Mouse (Mus musculus): ENCODE data around the gene Btbd9. TPM values are rescaled to one million over a fixed set of nuclear protein-coding genes. Genes with fewer than 3 reads are reported as not detected.

The Btbd9 gene
- polyA plus RNA-seq, 1 experiment: 11.7 TPM

GRCm38 (mm10) chr17:30340495-30341126, 235.7 kb downstream of the Btbd9 start:
- no peak for DNase-seq (ENCODE audit: low spot score)

DNA sequence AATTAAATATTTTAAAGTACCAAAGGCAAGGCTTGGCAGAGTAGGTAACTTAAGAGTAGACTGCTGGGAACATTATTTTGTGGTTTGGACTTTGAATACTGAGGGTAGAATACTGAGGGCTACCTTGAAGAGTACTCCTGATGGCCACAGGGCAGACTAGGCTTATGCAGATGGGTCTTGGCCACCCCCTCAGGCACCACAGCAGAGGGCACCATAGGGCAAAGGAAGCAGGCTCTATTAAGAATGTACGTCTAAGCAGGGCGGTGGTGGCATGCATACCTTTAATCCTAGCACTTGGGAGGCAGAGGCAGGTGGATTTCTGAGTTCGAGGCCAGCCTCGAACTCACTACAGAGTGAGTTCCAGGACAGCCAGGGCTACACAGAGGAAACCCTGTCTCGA, 237.0 kb downstream of the Btbd9 start:
- no peak for DNase-seq (ENCODE audit: low spot score)

DNA sequence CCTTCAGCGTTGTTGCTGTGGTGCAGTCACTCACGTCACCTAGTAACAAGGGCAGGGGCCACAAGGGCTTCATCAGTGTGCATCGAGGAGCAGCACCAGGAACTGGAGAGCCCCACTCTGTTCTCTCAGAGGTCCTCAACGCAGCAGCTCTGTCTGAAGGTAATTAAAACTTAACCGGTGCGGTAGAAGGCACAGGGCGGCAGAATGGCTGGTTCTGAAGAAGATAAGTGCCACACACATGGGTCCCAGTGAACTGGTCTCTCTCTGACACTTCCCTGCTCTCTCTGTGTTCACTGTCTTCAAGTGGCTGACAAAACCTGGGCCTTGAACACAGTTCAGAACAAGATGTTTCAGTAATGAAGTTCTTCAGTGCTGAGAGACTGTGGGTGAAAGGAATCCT, 239.5 kb downstream of the Btbd9 start:
- DNase-seq (ENCODE audit: low spot score): no peak

DNA sequence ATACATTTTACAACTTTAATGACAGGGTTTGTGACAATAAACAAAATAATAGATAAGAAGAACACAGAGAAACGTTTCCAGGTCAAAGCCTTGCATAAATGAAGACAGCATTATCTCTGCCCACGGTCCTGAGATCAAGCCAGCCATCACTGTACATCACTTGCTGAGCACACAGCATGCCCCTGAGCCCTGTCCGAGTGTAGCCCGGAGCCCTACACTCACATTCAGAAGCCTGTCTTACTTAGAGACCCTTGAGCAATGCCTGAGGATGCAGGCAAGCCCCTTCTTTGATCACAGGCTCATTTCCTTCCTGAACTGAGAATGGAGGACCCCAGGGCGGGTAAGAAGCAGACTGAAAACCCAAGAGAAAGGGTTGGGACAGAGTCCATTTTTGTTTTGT, 240.0 kb downstream of the Btbd9 start:
- DNase-seq (ENCODE audit: low spot score): no peak

DNA sequence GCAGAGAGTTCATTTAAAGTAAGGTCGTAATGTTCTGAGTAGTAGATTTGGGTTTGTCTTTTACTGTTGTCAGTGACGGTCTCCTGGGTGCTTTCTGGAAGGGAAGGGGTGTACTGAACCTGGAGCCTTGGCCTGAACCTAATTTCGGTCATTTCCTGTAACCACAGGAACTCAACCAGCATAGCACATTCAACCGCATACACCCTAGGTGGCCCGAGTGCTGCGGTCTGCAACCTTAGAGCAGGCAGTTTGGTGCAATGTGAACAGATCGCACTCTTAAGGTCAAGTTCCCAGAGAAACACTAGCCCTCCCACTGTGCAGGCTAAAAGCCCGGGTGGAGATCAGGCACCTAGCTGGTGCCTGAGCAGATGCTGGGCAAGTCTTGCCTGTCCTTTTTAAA, 240.5 kb downstream of the Btbd9 start:
- DNase-seq (ENCODE audit: low spot score): no peak

- DNase-seq (ENCODE audit: low spot score): no peak
Measured at GRCm38 (mm10) chr17:30334257-30334656, 242.0 kb downstream of the Btbd9 start.

GRCm38 (mm10) chr17:30333136-30333535, 243.2 kb downstream of the Btbd9 start:
- no peak for DNase-seq (ENCODE audit: low spot score)

GRCm38 (mm10) chr17:30331380-30331779, 244.9 kb downstream of the Btbd9 start:
- no peak for DNase-seq (ENCODE audit: low spot score)

- DNase-seq (ENCODE audit: low spot score): no peak
Measured at GRCm38 (mm10) chr17:30329531-30329930, 246.8 kb downstream of the Btbd9 start.

GRCm38 (mm10) chr17:30328924-30329323, 247.4 kb downstream of the Btbd9 start:
- no peak for DNase-seq (ENCODE audit: low spot score)

DNA sequence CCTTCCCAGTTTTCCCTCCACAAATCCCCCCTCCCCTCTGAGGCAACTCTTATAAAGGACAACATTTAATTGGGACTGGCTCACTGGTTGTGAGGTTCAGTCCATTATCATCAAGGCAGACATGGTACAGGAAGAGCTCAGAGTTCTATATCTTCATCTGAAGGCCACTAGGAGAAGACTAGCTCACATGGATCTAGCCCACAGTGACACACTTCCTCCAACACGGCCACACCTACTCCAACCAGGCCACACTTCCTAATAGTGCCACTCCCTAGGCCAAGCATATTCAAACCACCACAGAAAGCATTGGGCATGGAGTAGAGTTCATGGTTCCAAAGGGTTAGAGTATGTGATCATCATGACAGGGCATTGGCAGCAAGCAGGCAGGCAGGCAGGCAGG, 249.4 kb downstream of the Btbd9 start:
- DNase-seq (ENCODE audit: low spot score): no peak

DNA sequence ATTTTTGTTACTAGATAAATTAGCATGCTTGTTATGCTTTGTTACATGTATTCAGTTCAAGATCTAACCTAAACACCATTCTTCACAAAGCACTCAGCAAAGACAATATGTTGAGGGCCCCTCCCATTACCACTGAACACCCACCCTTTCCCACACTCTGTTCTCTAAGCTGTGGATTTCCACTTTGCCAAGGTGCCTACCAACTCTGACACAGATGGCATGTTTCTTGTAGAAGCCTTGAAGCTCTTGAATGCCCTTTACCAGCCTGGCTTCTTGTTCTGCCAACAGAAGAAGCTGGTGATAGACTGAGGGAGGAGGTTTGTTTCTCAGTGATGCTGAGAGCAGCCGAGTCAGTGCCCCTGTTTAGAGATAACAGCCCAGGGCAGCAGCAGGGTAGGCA, 256.0 kb downstream of the Btbd9 start:
- DNase-seq (ENCODE audit: low spot score): no peak

GRCm38 (mm10) chr17:30312688-30313087, 263.6 kb downstream of the Btbd9 start:
- no peak for DNase-seq (ENCODE audit: low spot score)

DNA sequence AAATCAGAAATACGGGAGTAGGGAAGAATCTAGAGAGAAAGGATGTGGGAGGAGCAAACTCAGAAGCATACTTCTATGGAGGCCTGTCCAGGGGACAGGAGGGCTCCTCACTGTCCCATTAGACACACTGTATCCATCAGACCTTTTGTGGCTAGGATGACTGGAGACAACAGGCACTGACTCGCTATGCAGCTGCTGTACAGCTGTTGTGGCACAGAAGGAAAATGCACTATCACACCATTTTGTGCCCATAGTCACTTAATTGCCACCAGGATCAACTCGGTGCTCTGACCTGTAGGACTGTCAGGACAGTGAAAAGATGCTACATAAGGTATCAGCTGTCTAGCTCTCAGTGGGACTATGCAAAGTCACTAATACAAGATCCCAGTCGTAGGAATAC, 266.7 kb downstream of the Btbd9 start:
- no peak for DNase-seq (ENCODE audit: low spot score)

GRCm38 (mm10) chr17:30308889-30309288, 267.4 kb downstream of the Btbd9 start:
- DNase-seq (ENCODE audit: low spot score): no peak

DNA sequence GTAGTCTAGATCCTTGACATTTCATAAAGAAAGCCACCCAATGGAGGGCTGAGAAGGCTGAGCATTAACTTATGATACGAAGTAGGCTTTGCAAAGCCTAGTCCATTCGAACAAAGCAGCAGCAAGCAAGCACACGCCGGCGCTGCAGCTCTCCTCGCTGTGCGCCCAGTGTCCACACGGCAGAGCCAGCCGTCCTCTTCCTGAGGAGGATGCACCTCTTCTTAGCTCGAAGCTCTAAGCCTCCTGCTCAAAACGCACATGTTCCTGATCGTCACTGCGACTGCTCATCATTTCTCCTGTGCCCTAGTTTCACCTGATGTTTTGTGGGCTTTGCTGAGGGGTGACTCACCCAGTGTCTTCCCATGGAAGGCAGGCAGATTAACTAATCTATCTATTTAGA, 268.0 kb downstream of the Btbd9 start:
- no peak for DNase-seq (ENCODE audit: low spot score)

DNA sequence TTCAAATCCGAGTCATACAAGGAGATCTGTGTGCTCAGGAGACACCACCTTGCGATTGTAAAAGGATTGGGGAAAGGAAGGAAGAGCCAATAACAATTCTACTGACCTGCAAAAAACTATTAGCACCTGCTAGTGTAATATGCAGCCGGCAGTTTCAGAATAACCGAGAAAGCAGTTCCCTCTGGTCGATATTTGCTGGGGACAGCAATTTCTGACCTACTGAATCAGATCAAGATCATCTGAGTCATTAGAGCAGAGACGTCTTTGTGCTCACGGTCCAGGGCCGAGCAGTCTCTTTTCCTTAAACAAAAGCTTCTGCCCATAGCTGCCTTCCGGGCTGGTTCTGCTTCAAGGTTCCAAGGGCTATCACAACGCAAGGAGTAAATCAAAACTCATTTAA, 269.1 kb downstream of the Btbd9 start:
- no peak for DNase-seq (ENCODE audit: low spot score)

DNA sequence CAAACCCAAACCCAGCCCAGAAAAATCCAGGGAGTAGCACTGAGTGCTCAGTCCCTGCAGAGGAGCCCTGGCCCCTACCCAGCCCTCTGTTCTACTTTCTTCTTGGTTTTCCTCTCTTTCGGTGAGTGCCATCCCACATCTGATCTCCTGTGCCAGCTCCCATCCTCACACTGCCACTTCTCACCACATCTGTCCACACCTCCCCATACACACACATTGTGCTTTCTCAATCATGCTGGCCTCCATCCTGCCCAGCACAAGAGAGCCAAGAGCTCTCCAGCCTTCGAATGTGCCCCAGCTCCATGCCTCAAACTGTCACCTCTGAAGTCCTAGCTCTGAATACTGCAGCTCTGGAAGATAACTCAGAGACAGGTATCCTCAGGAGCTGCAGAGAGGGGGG, 271.5 kb downstream of the Btbd9 start:
- no peak for DNase-seq (ENCODE audit: low spot score)

GRCm38 (mm10) chr17:30301338-30301737, 274.9 kb downstream of the Btbd9 start:
- DNase-seq (ENCODE audit: low spot score): no peak

- DNase-seq (ENCODE audit: low spot score): no peak
Measured at GRCm38 (mm10) chr17:30297432-30297831, 278.9 kb downstream of the Btbd9 start.

DNA sequence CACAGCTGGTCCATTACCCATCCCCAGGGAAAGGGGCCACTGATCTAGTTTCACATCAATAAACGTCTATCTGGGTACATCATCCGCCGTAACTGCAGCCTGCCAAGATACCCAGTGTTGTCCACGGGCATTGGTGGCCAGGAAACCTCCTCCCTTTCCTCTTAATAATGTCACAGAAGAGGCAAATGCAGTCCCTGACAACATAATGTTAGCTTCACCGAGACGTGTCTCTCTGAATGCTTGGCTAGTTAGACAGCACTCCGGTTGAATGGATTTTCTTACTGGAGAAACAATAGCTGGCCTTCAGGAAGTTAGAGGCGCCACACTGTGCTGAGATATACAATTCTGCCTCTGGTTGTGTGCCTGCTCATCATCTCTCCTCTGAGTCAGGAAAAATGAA, 280.2 kb downstream of the Btbd9 start:
- DNase-seq (ENCODE audit: low spot score): no peak

- no peak for DNase-seq (ENCODE audit: low spot score)
Measured at GRCm38 (mm10) chr17:30292666-30293065, 283.6 kb downstream of the Btbd9 start.

GRCm38 (mm10) chr17:30285641-30286040, 290.6 kb downstream of the Btbd9 start:
- DNase-seq (ENCODE audit: low spot score): no peak

DNA sequence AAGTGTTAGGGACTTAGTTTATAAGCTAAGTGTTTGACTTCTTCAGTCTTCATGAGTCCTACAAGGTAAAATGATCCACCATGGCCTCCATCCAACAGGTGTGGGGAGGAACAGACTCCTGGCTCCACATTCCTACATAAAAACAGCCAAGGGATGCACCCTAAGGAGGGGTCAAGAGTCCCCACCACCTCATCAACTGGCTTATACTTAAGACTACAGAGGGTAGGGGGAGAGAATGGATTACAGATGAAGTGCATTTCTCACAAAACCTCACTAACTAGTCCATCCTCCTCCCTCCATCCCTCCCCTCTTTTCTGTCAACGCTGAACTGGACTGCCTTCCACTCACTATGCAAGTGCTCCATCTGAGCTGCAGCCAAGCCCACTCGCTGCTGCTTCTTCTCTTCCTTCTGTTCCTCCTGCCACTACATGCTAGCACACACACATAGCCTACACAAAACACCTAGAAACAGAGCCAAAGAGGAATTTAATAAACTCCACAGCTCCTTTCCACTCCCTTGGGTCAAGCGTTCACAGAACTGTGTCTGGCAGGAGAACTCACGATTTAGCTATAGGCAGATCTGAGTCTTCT, 292.7 kb downstream of the Btbd9 start:
- no peak for DNase-seq (ENCODE audit: low spot score)

All from urinary bladder, adult 2 months (tissue).